Mouse (Mus musculus) midbrain, embryonic 15.5 days (tissue): ENCODE results near the gene Epsti1. TPM values are rescaled to one million over a fixed set of nuclear protein-coding genes. Genes with fewer than 3 reads are reported as not detected.

Source experiments
- ATAC-seq: fragments of 200-750 bp; cut with Nextera tagmentation; replicated peaks from 2 replicates; pipeline ENCODE4 v1.8.0; 2017; ENCODE audit warnings: moderate TSS enrichment
- H3K27ac ChIP-seq: fragments of 300-500 bp; sonication (generic); 2 replicates; pipeline ENCODE4 v1.5.1; 2015; ENCODE audit warnings: mild to moderate bottlenecking, inconsistent platforms
- H3K27me3 ChIP-seq: fragments of 300-500 bp; sonication (generic); replicated peaks from 2 replicates; pipeline ENCODE4 v1.6.1; 2015; ENCODE audit warnings: inconsistent platforms
- H3K36me3 ChIP-seq: fragments of 300-500 bp; sonication (generic); replicated peaks from 2 replicates; pipeline ENCODE4 v1.6.1; 2015; ENCODE audit warnings: inconsistent platforms
- H3K4me1 ChIP-seq: fragments of 300-500 bp; sonication (generic); 2 replicates; pipeline ENCODE4 v1.6.1; 2015; ENCODE audit warnings: inconsistent platforms
- H3K4me2 ChIP-seq: fragments of 300-500 bp; sonication (generic); 2 replicates; pipeline ENCODE4 v1.6.1; 2015; ENCODE audit warnings: inconsistent platforms, mild to moderate bottlenecking, moderate library complexity
- H3K4me3 ChIP-seq: fragments of 300-500 bp; sonication (generic); 2 replicates; pipeline ENCODE4 v1.5.1; 2015; ENCODE audit warnings: mild to moderate bottlenecking, inconsistent platforms
- H3K9ac ChIP-seq: fragments of 300-500 bp; sonication (generic); 2 replicates; pipeline ENCODE4 v1.6.1; 2015; ENCODE audit warnings: mild to moderate bottlenecking, inconsistent platforms
- H3K9me3 ChIP-seq: fragments of 300-500 bp; sonication (generic); 2 replicates; pipeline ENCODE4 v1.6.1; 2016; ENCODE audit warnings: inconsistent platforms
- WGBS: fragments of 180-500 bp; shearing (Covaris S2); methylation state at CpG from one replicate; pipeline ENCODE4 v1.1.7; 2015; ENCODE audit warnings: mixed read lengths; 5-methylcytosine and 5-hydroxymethylcytosine counted together
- polyA plus RNA-seq: library from polyadenylated mRNA; unstranded; fragments of >200 nt; fragmentation: Nextera tagmentation; extraction: Ambion mirVana; gene quantifications from 2 replicates; pipeline ENCODE4 v1.2.1, GENCODE M21; 2015

Epsti1 gene
- polyA plus RNA-seq, 1 experiment from 2014 or later: 0.40 TPM

DNA sequence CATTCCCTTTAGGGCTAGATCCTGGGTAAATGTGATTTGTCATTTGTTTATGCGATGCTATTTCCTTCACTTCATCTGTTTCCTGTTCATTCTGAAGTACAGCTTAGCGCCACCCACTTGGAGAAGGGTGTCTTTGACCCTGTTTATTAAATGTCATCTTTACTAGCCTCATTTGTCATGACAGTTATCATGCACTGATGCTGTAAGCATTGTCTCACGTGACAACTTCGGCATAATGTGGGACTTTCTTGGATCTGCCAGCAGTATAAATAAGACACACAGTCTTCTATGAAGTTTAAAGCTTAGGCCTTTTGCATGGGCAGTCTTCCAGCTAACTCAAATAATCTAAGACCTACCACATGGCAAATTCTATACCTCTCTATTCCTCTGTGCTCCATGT is 67.3 kb downstream of the Epsti1 start:
- 87% methylated on average over 4 of the region's 4 CpGs for WGBS
- Histone ChIP-seq H3K9me3 (no peaks in the 10 kb centered on the region), H3K27me3 (no peaks in the 10 kb centered on the region), H3K27ac (no peak overlapping the region), H3K36me3 (no peaks in the 10 kb centered on the region), H3K4me2 (no peak overlapping the region), H3K9ac (no peak overlapping the region), H3K4me3 (no peak overlapping the region), H3K4me1 (no peaks in the 10 kb centered on the region)
- no peak for ATAC-seq

- Histone ChIP-seq H3K4me1 (no peaks in the 10 kb centered on the region), H3K9me3 (no peaks in the 10 kb centered on the region), H3K27me3 (no peaks in the 10 kb centered on the region), H3K27ac (no peak overlapping the region), H3K4me3 (no peak overlapping the region), H3K36me3 (no peaks in the 10 kb centered on the region), H3K4me2 (no peak overlapping the region), H3K9ac (no peak overlapping the region)
- WGBS: 69% methylated on average over 6 of the region's 6 CpGs
- ATAC-seq: no peak
Observed at GRCm38 (mm10) chr14:77974221-77974620, 70.2 kb downstream of the Epsti1 start.

- WGBS: 84% methylated on average over 8 of the region's 8 CpGs
Observed at GRCm38 (mm10) chr14:77975702-77976101, 71.7 kb downstream of the Epsti1 start.

DNA sequence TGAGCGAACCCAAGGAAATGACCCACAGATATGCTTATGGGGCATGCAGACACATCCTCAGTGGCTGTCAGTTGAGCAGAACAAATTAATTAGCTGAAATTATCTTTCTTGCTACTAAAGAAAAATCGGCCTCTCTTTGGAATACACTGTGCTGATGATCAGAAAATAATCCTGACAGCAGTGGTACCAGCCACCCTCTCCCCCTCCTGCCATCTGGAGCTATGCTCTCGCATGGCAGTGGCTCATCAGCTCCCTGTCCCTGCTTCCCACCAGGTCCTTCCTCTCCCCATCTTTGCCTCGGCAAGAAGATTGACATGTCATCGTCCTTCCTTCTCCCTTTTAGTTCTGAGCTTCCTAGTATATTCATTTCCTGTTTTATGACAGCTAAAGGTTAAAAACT is 77.5 kb downstream of the Epsti1 start:
- 63% methylated on average over 5 of the region's 5 CpGs for WGBS
- no peaks in the 10 kb centered on the region for H3K36me3 ChIP-seq
- ATAC-seq: no peak
- no peak overlapping the region for H3K9ac ChIP-seq
- no peak overlapping the region for H3K4me2 ChIP-seq
- no peaks in the 10 kb centered on the region for H3K9me3 ChIP-seq
- H3K27ac ChIP-seq: 0 out of 2 replicates have a peak overlapping the region, but pooled peaks have one; percentile 15
- no peak overlapping the region for H3K4me3 ChIP-seq
- no peaks in the 10 kb centered on the region for H3K4me1 ChIP-seq
- H3K27me3 ChIP-seq: no peaks in the 10 kb centered on the region

More at GRCm38 (mm10) chr14:77975702-77976101, 71.7 kb downstream of the Epsti1 start:
- no peak overlapping the region for H3K4me2 ChIP-seq
- H3K27ac ChIP-seq: no peak overlapping the region
- H3K9ac ChIP-seq: no peak overlapping the region
- no peak for ATAC-seq
- no peaks in the 10 kb centered on the region for H3K4me1 ChIP-seq
- H3K27me3 ChIP-seq: no peaks in the 10 kb centered on the region
- no peaks in the 10 kb centered on the region for H3K36me3 ChIP-seq
- H3K4me3 ChIP-seq: no peak overlapping the region
- H3K9me3 ChIP-seq: no peaks in the 10 kb centered on the region

GRCm38 (mm10) chr14:77997731-77998130 is 93.7 kb downstream of the Epsti1 start:
- no peak overlapping the region for H3K4me3 ChIP-seq
- no peak overlapping the region for H3K4me2 ChIP-seq
- no peak overlapping the region for H3K27ac ChIP-seq
- no peaks in the 10 kb centered on the region for H3K36me3 ChIP-seq
- no peaks in the 10 kb centered on the region for H3K9me3 ChIP-seq
- H3K27me3 ChIP-seq: no peaks in the 10 kb centered on the region
- no peaks in the 10 kb centered on the region for H3K4me1 ChIP-seq
- no peak overlapping the region for H3K9ac ChIP-seq
- no peak for ATAC-seq

- H3K4me1 ChIP-seq: no peaks in the 10 kb centered on the region; the same call in 1 of the 2 replicates
- no peak overlapping the region for H3K4me2 ChIP-seq
- no peak overlapping the region for H3K4me3 ChIP-seq
- no peak for ATAC-seq
- H3K9me3 ChIP-seq: no peaks in the 10 kb centered on the region
- no peak overlapping the region for H3K27ac ChIP-seq
- H3K36me3 ChIP-seq: no peaks in the 10 kb centered on the region
- no peaks in the 10 kb centered on the region for H3K27me3 ChIP-seq
- H3K9ac ChIP-seq: no peak overlapping the region
- WGBS: 85% methylated on average over 4 of the region's 4 CpGs
Observed at GRCm38 (mm10) chr14:78004486-78004885, 100.4 kb downstream of the Epsti1 start.

DNA sequence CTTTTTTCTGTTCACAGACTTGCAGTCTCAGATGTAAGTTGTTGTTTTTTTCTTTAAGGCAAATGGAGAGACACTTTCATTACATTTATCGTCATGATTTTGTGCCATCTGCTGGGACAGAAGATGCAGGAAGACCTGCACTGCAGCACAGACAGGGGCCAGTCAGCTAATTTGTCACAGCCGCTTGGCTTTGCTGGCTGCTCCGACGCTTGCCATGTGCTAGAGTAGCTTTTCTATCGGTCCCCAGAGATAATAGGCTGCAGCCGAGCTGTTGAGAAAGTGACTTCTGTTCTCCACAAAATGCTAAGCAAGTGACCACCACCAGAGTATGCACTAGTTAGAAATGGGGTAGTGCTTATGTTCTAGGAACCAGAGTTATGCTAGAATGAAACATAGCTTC is 104.0 kb downstream of the Epsti1 start:
- H3K4me2 ChIP-seq: no peak overlapping the region
- H3K9ac ChIP-seq: no peak overlapping the region
- 0 out of 2 replicates have a peak, but pooled peaks cover 7% of the 10 kb centered on the region for H3K27me3 ChIP-seq
- H3K4me3 ChIP-seq: no peak overlapping the region
- no peak for ATAC-seq
- no peak overlapping the region for H3K27ac ChIP-seq
- H3K4me1 ChIP-seq: no peaks in the 10 kb centered on the region; the same call in 1 of the 2 replicates
- 12% methylated on average over 6 of the region's 6 CpGs for WGBS
- no peaks in the 10 kb centered on the region for H3K36me3 ChIP-seq
- H3K9me3 ChIP-seq: no peaks in the 10 kb centered on the region

- H3K4me2 ChIP-seq: no peak overlapping the region
- no peak overlapping the region for H3K27ac ChIP-seq
- 54% methylated on average over 10 of the region's 10 CpGs for WGBS
- H3K9me3 ChIP-seq: no peaks in the 10 kb centered on the region
- ATAC-seq: no peak
- H3K4me3 ChIP-seq: no peak overlapping the region
- no peak overlapping the region for H3K9ac ChIP-seq
- H3K27me3 ChIP-seq: 0 out of 2 replicates have a peak, but pooled peaks cover 7% of the 10 kb centered on the region
- no peaks in the 10 kb centered on the region for H3K36me3 ChIP-seq
- H3K4me1 ChIP-seq: peaks cover 2% of the 10 kb centered on the region
Observed at GRCm38 (mm10) chr14:78011808-78012207, 107.8 kb downstream of the Epsti1 start.

DNA sequence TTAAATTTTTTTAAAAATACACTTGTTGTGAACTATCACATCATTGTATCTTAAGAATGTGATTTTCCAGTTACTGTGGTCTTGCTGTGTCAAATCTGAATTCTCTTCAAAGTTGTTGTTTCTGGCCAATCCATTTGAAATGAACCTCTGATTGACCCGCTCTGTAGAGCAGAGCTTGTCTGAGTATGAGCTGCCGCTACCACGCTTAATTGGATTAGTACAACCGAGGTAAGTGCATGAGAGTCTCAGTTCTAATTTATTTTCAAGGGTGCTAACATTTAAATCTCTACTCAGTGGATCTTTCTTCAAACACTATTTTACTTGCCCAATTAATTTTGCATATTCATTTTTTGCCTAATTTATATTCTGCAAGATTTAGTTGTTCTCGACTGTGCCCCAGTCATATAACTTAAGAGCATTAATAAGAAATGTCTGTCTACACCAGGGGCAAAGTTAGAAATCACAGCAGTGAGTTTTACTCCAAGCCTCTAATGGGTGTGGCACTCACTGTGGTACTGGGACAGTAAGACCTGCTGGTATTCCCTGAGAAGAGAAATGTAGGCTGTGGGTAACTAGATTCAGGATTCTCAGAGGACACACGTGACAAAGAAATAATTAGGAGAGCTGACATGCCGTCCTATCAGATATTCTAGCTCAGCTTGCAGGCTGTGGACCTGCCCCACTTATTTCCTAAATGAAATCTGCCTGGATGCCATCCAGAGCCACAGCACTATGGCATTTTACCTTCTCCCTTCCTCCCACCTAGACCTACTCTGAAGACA is 111.7 kb downstream of the Epsti1 start:
- Histone ChIP-seq H3K9me3 (no peaks in the 10 kb centered on the region), H3K36me3 (no peaks in the 10 kb centered on the region), H3K4me3 (no peak overlapping the region), H3K9ac (no peak overlapping the region), H3K27me3 (0 out of 2 replicates have a peak, but pooled peaks cover 3% of the 10 kb centered on the region), H3K4me2 (no peak overlapping the region), H3K4me1 (peaks cover 7% of the 10 kb centered on the region), H3K27ac (0 out of 2 replicates have a peak overlapping the region, but pooled peaks have one; percentile 15)
- WGBS: 20% methylated on average over 7 of the region's 7 CpGs
- ATAC-seq: peak; percentile 68; the same call in 1 of the 2 replicates

- Histone ChIP-seq H3K4me2 (no peak overlapping the region), H3K27me3 (no peaks in the 10 kb centered on the region), H3K27ac (0 out of 2 replicates have a peak overlapping the region, but pooled peaks have one; percentile 13)
Observed at GRCm38 (mm10) chr14:78016398-78016797, 112.4 kb downstream of the Epsti1 start.

GRCm38 (mm10) chr14:78019935-78020334 is 115.9 kb downstream of the Epsti1 start:
- H3K27ac ChIP-seq: peak overlapping the region; percentile 5; the same call in 1 of the 2 replicates
- 15% methylated on average over 8 of the region's 8 CpGs for WGBS
- H3K4me2 ChIP-seq: no peak overlapping the region
- 0 out of 2 replicates have a peak, but pooled peaks cover 9% of the 10 kb centered on the region for H3K27me3 ChIP-seq
- no peaks in the 10 kb centered on the region for H3K36me3 ChIP-seq
- H3K4me1 ChIP-seq: peaks cover 7% of the 10 kb centered on the region
- ATAC-seq: 0 out of 2 replicates have a peak, but pooled peaks have one; percentile 51
- H3K4me3 ChIP-seq: no peak overlapping the region
- no peaks in the 10 kb centered on the region for H3K9me3 ChIP-seq
- no peak overlapping the region for H3K9ac ChIP-seq

More at GRCm38 (mm10) chr14:78016398-78016797, 112.4 kb downstream of the Epsti1 start:
- Histone ChIP-seq H3K4me1 (peaks cover 7% of the 10 kb centered on the region), H3K9me3 (no peaks in the 10 kb centered on the region), H3K9ac (no peak overlapping the region), H3K36me3 (no peaks in the 10 kb centered on the region), H3K4me3 (no peak overlapping the region)
- 57% methylated on average over 4 of the region's 4 CpGs for WGBS
- no peak for ATAC-seq

DNA sequence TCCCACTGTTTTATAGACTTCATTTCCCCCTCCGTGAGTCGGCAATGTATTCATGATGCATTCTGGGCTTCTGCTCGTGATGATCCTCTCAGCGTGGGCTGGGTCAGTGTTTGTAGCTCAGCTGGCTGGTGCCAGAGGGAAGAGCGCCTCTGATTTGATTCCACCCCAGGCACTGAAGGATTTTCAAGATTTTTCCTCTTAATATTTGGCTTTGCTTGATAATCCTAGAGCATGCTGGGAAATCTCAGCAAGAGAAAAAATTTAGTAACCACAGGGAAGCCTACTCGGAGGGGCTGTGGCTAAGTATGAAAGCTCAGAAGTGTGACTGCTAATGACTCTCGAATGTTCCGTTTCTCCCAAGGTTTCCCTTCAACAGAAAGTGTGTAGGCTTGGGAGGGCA is 134.8 kb downstream of the Epsti1 start:
- peak overlapping the region; percentile 20; the same call in 1 of the 2 replicates for H3K4me2 ChIP-seq
- no peak overlapping the region for H3K4me3 ChIP-seq
- H3K9me3 ChIP-seq: no peaks in the 10 kb centered on the region
- WGBS: 54% methylated on average over 8 of the region's 8 CpGs
- no peaks in the 10 kb centered on the region for H3K36me3 ChIP-seq
- H3K27me3 ChIP-seq: no peaks in the 10 kb centered on the region
- peak; percentile 56; the same call in 1 of the 2 replicates for ATAC-seq
- H3K9ac ChIP-seq: no peak overlapping the region
- H3K27ac ChIP-seq: peak overlapping the region; percentile 4; the same call in 1 of the 2 replicates
- no peaks in the 10 kb centered on the region; the same call in 1 of the 2 replicates for H3K4me1 ChIP-seq
